Mouse (Mus musculus) kidney, adult 2 months (tissue): ENCODE data around the gene Usp10.

ENCODE experiments used
- CTCF ChIP-seq: fragments of 200-500 bp; conservative IDR thresholded peaks from 2 replicates; pipeline ENCODE4 v1.5.1; 2011; ENCODE audit warnings: low read depth, mild to moderate bottlenecking, control low read depth, low read length, moderate library complexity, mixed read lengths; ENCODE audit not compliant: insufficient read depth, insufficient read length
- POLR2A ChIP-seq: fragments of 200-500 bp; IDR thresholded peaks from one replicate; pipeline ENCODE4 v1.6.1; 2011; ENCODE audit warnings: low read depth, low read length, control low read depth

- no peak for TF ChIP-seq POLR2A
- no peak for TF ChIP-seq CTCF
These were observed 50.5 kb downstream of the Usp10 start for GRCm38 (mm10) chr8:119960531-119961104.
